Mouse (Mus musculus) G1E (cell line): ENCODE data around the gene Ankmy1.

Source experiments
- CTCF ChIP-seq: IDR thresholded peaks from 2 replicates; pipeline ENCODE4 v1.5.1; 2012; ENCODE audit warnings: low read depth, low read length, inconsistent platforms, mixed read lengths
- GATA1 ChIP-seq: IDR thresholded peaks from 2 replicates; pipeline ENCODE4 v1.6.1; 2012; ENCODE audit warnings: borderline replicate concordance, low read length, inconsistent platforms, mixed read lengths
- POLR2AphosphoS5 ChIP-seq: IDR thresholded peaks from 2 replicates; pipeline ENCODE4 v1.6.1; 2012; ENCODE audit warnings: low read depth, low read length, inconsistent platforms; ENCODE audit not compliant: insufficient replicate concordance
- TAL1 ChIP-seq: conservative IDR thresholded peaks from 2 replicates; pipeline ENCODE4 v1.6.1; 2012; ENCODE audit warnings: low read depth, low read length, inconsistent platforms, mixed read lengths

DNA sequence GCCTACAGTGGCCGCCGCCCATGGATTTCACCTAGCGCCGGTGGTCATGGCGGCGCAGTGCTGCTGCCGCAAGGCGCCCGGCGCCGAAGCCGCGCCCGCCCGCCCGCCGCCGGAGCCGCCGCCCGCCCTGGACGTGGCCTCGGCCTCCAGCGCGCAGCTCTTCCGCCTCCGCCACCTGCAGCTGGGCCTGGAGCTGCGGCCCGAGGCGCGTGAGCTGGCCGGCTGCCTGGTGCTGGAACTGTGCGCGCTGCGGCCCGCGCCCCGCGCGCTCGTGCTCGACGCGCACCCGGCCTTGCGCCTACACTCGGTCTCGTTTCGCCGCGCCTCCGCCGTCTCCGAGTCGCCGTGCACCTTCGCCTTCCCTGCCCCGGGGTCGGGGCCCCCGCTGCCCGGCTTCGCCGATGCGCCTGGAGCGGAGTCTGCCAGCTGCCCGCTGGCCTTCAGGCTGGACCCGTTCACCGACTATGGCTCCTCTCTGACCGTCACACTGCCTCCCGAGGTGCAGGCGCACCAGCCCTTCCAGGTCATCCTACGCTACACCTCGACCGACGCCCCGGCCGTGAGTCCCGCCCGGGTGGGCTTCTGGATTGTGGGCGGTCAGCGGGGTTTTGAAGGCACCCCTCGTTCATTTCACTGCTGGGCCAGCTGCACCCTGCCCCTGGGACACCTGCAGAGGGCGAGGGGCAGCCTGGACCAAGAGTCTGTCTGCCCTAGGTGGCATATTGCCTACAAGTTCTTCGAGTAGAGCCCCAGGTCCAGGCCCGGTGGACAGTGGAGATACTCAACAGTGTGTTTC, 8.4 kb upstream of the Ankmy1 start:
- TF ChIP-seq CTCF, result no peak
- no peak for TF ChIP-seq GATA1
- no peak for TF ChIP-seq TAL1
- TF ChIP-seq POLR2AphosphoS5, result no peak
